17 mouse cellular contexts compared by ENCODE assay signal in genomic region chr1:135361491-135361890, GRCm38 (mm10).
"Had no signal": no experiment of that assay in that cellular context is flagged by ENCODE, and none has a peak within 500 bp of the region (broad histone marks: within the 10 kb centered on the region; RNA-seq: fewer than 3 reads in every experiment).

No protein-coding gene starts in this region.

- H3K27me3 ChIP-seq: midbrain, embryonic 12.5 days; neural tube, embryonic 13.5 days; neural tube, embryonic 15.5 days had no signal

- H3K4me2 ChIP-seq: lung, embryonic 14.5 days; midbrain, embryonic 12.5 days; neural tube, embryonic 13.5 days; neural tube, embryonic 15.5 days had no signal

- H3K9me3 ChIP-seq: midbrain, embryonic 12.5 days; neural tube, embryonic 13.5 days; neural tube, embryonic 15.5 days had no signal

- H3K4me3 ChIP-seq: midbrain, embryonic 10.5 days; midbrain, embryonic 12.5 days; myocyte; neural tube, embryonic 13.5 days; neural tube, embryonic 15.5 days had no signal

- DNase-seq: lung, adult 18-20 months; lung, embryonic 14.5 days; lung, postnatal 10 days; lung, postnatal 4 days; right cerebral cortex, adult 18-20 months; right cerebral cortex, postnatal 25 days; right cerebral cortex, postnatal 4 days; spleen, adult 18-20 months; thymus, adult 18-20 months; thymus, postnatal 14 days; thymus, postnatal 36 days had no signal

- H3K27ac ChIP-seq: midbrain, embryonic 10.5 days; midbrain, embryonic 12.5 days; neural tube, embryonic 13.5 days; neural tube, embryonic 15.5 days had no signal

- H3K4me1 ChIP-seq: midbrain, embryonic 12.5 days; neural tube, embryonic 13.5 days; neural tube, embryonic 15.5 days had no signal

- ATAC-seq: midbrain, embryonic 16.5 days had no signal

- H3K9ac ChIP-seq: lung, embryonic 14.5 days; midbrain, embryonic 12.5 days; neural tube, embryonic 13.5 days; neural tube, embryonic 15.5 days had no signal

- H3K36me3 ChIP-seq: midbrain, embryonic 10.5 days; midbrain, embryonic 12.5 days; neural tube, embryonic 13.5 days; neural tube, embryonic 15.5 days had no signal
